In genomic region chr4:46411489-46411888, GRCm38 (mm10) we compare ENCODE assay signal across 1 mouse cellular context.
A peak's percentile ranks its signal among the peaks of the same experiment; 100 is the strongest.
TF ChIP-seq lines count a peak whose summit lies in the region.

No protein-coding gene starts in this region.

TF ChIP-seq in MEL, 35 proteins besides CTCF, POLR2A, EP300 and RAD21 (continued from another document):
- TF ChIP-seq MAX (IDR thresholded peaks at IDR 0.05; ENCODE audit: low read length) (0 out of 2 replicates have a peak, but pooled peaks have one; percentile 25), MYB (IDR thresholded peaks at IDR 0.05; ENCODE audit: low read depth, low read length) (no peak), SMC3 (IDR thresholded peaks at IDR 0.05; ENCODE audit: low read depth, low read length) (no peak), NELFE (IDR thresholded peaks at IDR 0.05; ENCODE audit: low read depth, low read length) (peak; percentile 64), ZMIZ1 (IDR thresholded peaks at IDR 0.05; ENCODE audit: low read depth, low read length) (no peak), GABPA (IDR thresholded peaks at IDR 0.05; ENCODE audit: low read depth, low read length) (no peak), NRF1 (IDR thresholded peaks at IDR 0.05; ENCODE audit: insufficient read depth, low read depth, low read length, poor library complexity, severe bottlenecking) (peak; percentile 22; the same call in 1 of the 2 replicates), HCFC1 (IDR thresholded peaks at IDR 0.05; ENCODE audit: low read depth, low read length) (no peak), GATA1 (IDR thresholded peaks at IDR 0.05; ENCODE audit: low read depth, low read length) (no peak), TBP (IDR thresholded peaks at IDR 0.05; ENCODE audit: low read depth, low read length) (peak; percentile 88), TCF12 (IDR thresholded peaks at IDR 0.05; ENCODE audit: low read depth, low read length) (peak; percentile 28; the same call in 1 of the 2 replicates), JUND (IDR thresholded peaks at IDR 0.05; ENCODE audit: low read depth, low read length) (no peak), MEF2A (IDR thresholded peaks at IDR 0.05; ENCODE audit: extremely low read depth, insufficient replicate concordance, low read depth, low read length, poor library complexity, severe bottlenecking) (no peak)
